Mouse (Mus musculus): ENCODE results near the gene Zfp420. TPM values are rescaled to one million over a fixed set of nuclear protein-coding genes. Genes with fewer than 3 reads are reported as not detected.

Gene Zfp420
- polyA plus RNA-seq (2016; fragmentation: Nextera tagmentation; extraction: Ambion mirVana): 8.0 and 8.8 TPM in 2 replicates

GRCm38 (mm10) chr7:29859532-29860517 is at the start of gene Zfp420:
Gene Zfp420, plus strand, starts transcription at chr7:29859979.
- Histone ChIP-seq H3K27ac (peak within 1 kb of the TSS; percentile 81), H3K9me3 (0 out of 2 replicates have a peak, but pooled peaks cover under 1% of the 10 kb centered on the region), H3K27me3 (ENCODE audit: insufficient read depth, poor library complexity, severe bottlenecking) (no peaks in the 10 kb centered on the region), H3K36me3 (peaks cover 9% of the 10 kb centered on the region), H3K4me1 (replicated peaks) (peaks cover 9% of the 10 kb centered on the region), H3K4me3 (peak within 1 kb of the TSS; percentile 74)
- peak; percentile 87 for DNase-seq (ENCODE audit: low spot score)
- WGBS: 8% methylated on average over 32 of the region's 32 CpGs

GRCm38 (mm10) chr7:29812244-29812643 is 47.5 kb upstream of the Zfp420 start:
- 92% methylated on average over 1 of the region's 1 CpGs for WGBS
- H3K27ac ChIP-seq: no peak overlapping the region
- DNase-seq (ENCODE audit: low spot score): no peak

GRCm38 (mm10) chr7:29814381-29814780 is 45.4 kb upstream of the Zfp420 start:
- WGBS: 92% methylated on average over 2 of the region's 2 CpGs
- Histone ChIP-seq H3K9me3 (peaks cover 6% of the 10 kb centered on the region; the same call in 1 of the 2 replicates), H3K27me3 (ENCODE audit: insufficient read depth, poor library complexity, severe bottlenecking) (no peaks in the 10 kb centered on the region), H3K4me3 (0 out of 2 replicates have a peak overlapping the region, but pooled peaks have one; percentile 77), H3K27ac (no peak overlapping the region), H3K36me3 (peaks cover 3% of the 10 kb centered on the region; the same call in 1 of the 2 replicates), H3K4me1 (replicated peaks) (peaks cover 38% of the 10 kb centered on the region)
- no peak for DNase-seq (ENCODE audit: low spot score)

More at GRCm38 (mm10) chr7:29812244-29812643, 47.5 kb upstream of the Zfp420 start:
- H3K36me3 ChIP-seq: peaks cover 3% of the 10 kb centered on the region; the same call in 1 of the 2 replicates
- H3K4me3 ChIP-seq: no peak overlapping the region
- H3K4me1 ChIP-seq (replicated peaks): peaks cover 23% of the 10 kb centered on the region
- peaks cover 8% of the 10 kb centered on the region; the same call in 1 of the 2 replicates for H3K9me3 ChIP-seq
- no peaks in the 10 kb centered on the region for H3K27me3 ChIP-seq (ENCODE audit: insufficient read depth, poor library complexity, severe bottlenecking)

GRCm38 (mm10) chr7:29815061-29815784 is 44.6 kb upstream of the Zfp420 start:
- peak overlapping the region; percentile 77 for H3K4me3 ChIP-seq
- no peak for DNase-seq (ENCODE audit: low spot score)

GRCm38 (mm10) chr7:29815910-29816429 is 43.8 kb upstream of the Zfp420 start, which contains the start of gene Zfp790:
Gene Zfp790, plus strand, starts transcription at chr7:29816114.
- H3K27ac ChIP-seq: peak within 1 kb of the TSS; percentile 88
- H3K4me3 ChIP-seq: peak within 1 kb of the TSS; percentile 77
- no peaks in the 10 kb centered on the region for H3K27me3 ChIP-seq (ENCODE audit: insufficient read depth, poor library complexity, severe bottlenecking)
- H3K4me1 ChIP-seq (replicated peaks): peaks cover 40% of the 10 kb centered on the region
- under 1% methylated on average over 26 of the region's 26 CpGs for WGBS
- peaks cover 5% of the 10 kb centered on the region for H3K36me3 ChIP-seq
- DNase-seq (ENCODE audit: low spot score): peak; percentile 90
- no peaks in the 10 kb centered on the region; the same call in 1 of the 2 replicates for H3K9me3 ChIP-seq

More at GRCm38 (mm10) chr7:29815061-29815784, 44.6 kb upstream of the Zfp420 start:
- no peaks in the 10 kb centered on the region for H3K27me3 ChIP-seq (ENCODE audit: insufficient read depth, poor library complexity, severe bottlenecking)
- H3K36me3 ChIP-seq: peaks cover 3% of the 10 kb centered on the region; the same call in 1 of the 2 replicates
- H3K27ac ChIP-seq: peak overlapping the region; percentile 88
- H3K9me3 ChIP-seq: peaks cover 4% of the 10 kb centered on the region; the same call in 1 of the 2 replicates
- peaks cover 40% of the 10 kb centered on the region for H3K4me1 ChIP-seq (replicated peaks)
- 2% methylated on average over 12 of the region's 12 CpGs for WGBS

GRCm38 (mm10) chr7:29818619-29819254 is 41.0 kb upstream of the Zfp420 start:
- Histone ChIP-seq H3K27ac (peak overlapping the region; percentile 81), H3K4me3 (peak overlapping the region; percentile 65), H3K4me1 (replicated peaks) (peaks cover 40% of the 10 kb centered on the region), H3K27me3 (ENCODE audit: insufficient read depth, poor library complexity, severe bottlenecking) (no peaks in the 10 kb centered on the region), H3K36me3 (peaks cover 28% of the 10 kb centered on the region), H3K9me3 (no peaks in the 10 kb centered on the region)
- DNase-seq (ENCODE audit: low spot score): peak; percentile 67
- 4% methylated on average over 12 of the region's 12 CpGs for WGBS

GRCm38 (mm10) chr7:29828001-29828400 is 31.8 kb upstream of the Zfp420 start:
- peaks cover 91% of the 10 kb centered on the region for H3K36me3 ChIP-seq
- H3K9me3 ChIP-seq: peaks cover 7% of the 10 kb centered on the region; the same call in 1 of the 2 replicates
- H3K4me3 ChIP-seq: no peak overlapping the region
- no peaks in the 10 kb centered on the region for H3K27me3 ChIP-seq (ENCODE audit: insufficient read depth, poor library complexity, severe bottlenecking)
- H3K27ac ChIP-seq: no peak overlapping the region
- 94% methylated on average over 12 of the region's 12 CpGs for WGBS
- DNase-seq (ENCODE audit: low spot score): no peak
- no peaks in the 10 kb centered on the region for H3K4me1 ChIP-seq (replicated peaks)

GRCm38 (mm10) chr7:29829804-29830203 is 30.0 kb upstream of the Zfp420 start:
- H3K4me1 ChIP-seq (replicated peaks): no peaks in the 10 kb centered on the region

GRCm38 (mm10) chr7:29836816-29837215 is 23.0 kb upstream of the Zfp420 start:
- Histone ChIP-seq H3K27ac (no peak overlapping the region), H3K4me3 (no peak overlapping the region), H3K4me1 (replicated peaks) (no peaks in the 10 kb centered on the region), H3K36me3 (peaks cover 23% of the 10 kb centered on the region), H3K27me3 (ENCODE audit: insufficient read depth, poor library complexity, severe bottlenecking) (no peaks in the 10 kb centered on the region), H3K9me3 (no peaks in the 10 kb centered on the region)
- DNase-seq (ENCODE audit: low spot score): no peak
- WGBS: 86% methylated on average over 1 of the region's 1 CpGs

More at GRCm38 (mm10) chr7:29829804-29830203, 30.0 kb upstream of the Zfp420 start:
- Histone ChIP-seq H3K4me3 (no peak overlapping the region), H3K9me3 (peaks cover 7% of the 10 kb centered on the region; the same call in 1 of the 2 replicates), H3K27ac (no peak overlapping the region), H3K27me3 (ENCODE audit: insufficient read depth, poor library complexity, severe bottlenecking) (no peaks in the 10 kb centered on the region), H3K36me3 (peaks cover 87% of the 10 kb centered on the region)
- DNase-seq (ENCODE audit: low spot score): no peak
- whole genome bisulfite sequencing: 88% methylated on average over 12 of the region's 12 CpGs

- WGBS: 86% methylated on average over 3 of the region's 3 CpGs
These were observed 20.5 kb upstream of the Zfp420 start for GRCm38 (mm10) chr7:29839256-29839655.

GRCm38 (mm10) chr7:29842105-29842504 is 17.7 kb upstream of the Zfp420 start:
- H3K36me3 ChIP-seq: peaks cover 46% of the 10 kb centered on the region
- no peak for DNase-seq (ENCODE audit: low spot score)
- H3K27me3 ChIP-seq (ENCODE audit: insufficient read depth, poor library complexity, severe bottlenecking): no peaks in the 10 kb centered on the region
- no peak overlapping the region for H3K4me3 ChIP-seq
- no peak overlapping the region for H3K27ac ChIP-seq
- H3K9me3 ChIP-seq: no peaks in the 10 kb centered on the region
- no peaks in the 10 kb centered on the region for H3K4me1 ChIP-seq (replicated peaks)
- 89% methylated on average over 1 of the region's 1 CpGs for WGBS

More at GRCm38 (mm10) chr7:29839256-29839655, 20.5 kb upstream of the Zfp420 start:
- H3K9me3 ChIP-seq: no peaks in the 10 kb centered on the region
- no peak overlapping the region for H3K4me3 ChIP-seq
- no peaks in the 10 kb centered on the region for H3K27me3 ChIP-seq (ENCODE audit: insufficient read depth, poor library complexity, severe bottlenecking)
- H3K4me1 ChIP-seq (replicated peaks): no peaks in the 10 kb centered on the region
- DNase-seq (ENCODE audit: low spot score): no peak
- no peak overlapping the region for H3K27ac ChIP-seq
- H3K36me3 ChIP-seq: peaks cover 17% of the 10 kb centered on the region

- H3K36me3 ChIP-seq: peaks cover 61% of the 10 kb centered on the region
- WGBS: 90% methylated on average over 5 of the region's 5 CpGs
- H3K27ac ChIP-seq: no peak overlapping the region
- no peak for DNase-seq (ENCODE audit: low spot score)
- no peak overlapping the region for H3K4me3 ChIP-seq
- H3K9me3 ChIP-seq: no peaks in the 10 kb centered on the region
- H3K4me1 ChIP-seq (replicated peaks): no peaks in the 10 kb centered on the region
- H3K27me3 ChIP-seq (ENCODE audit: insufficient read depth, poor library complexity, severe bottlenecking): no peaks in the 10 kb centered on the region
These were observed 15.2 kb upstream of the Zfp420 start for GRCm38 (mm10) chr7:29844616-29845015.
